Mouse (Mus musculus) erythroblast, embryonic 14.5 days (primary cell): Measurements from ENCODE around the gene Rad54l.

Source experiments
- GATA1 ChIP-seq: IDR thresholded peaks from 2 replicates; pipeline ENCODE4 v1.6.1; 2012; ENCODE audit warnings: low read length, inconsistent platforms, mixed read lengths
- TAL1 ChIP-seq: IDR thresholded peaks from 3 replicates; pipeline ENCODE4 v1.6.1; 2012; ENCODE audit warnings: low read length, inconsistent platforms, mixed read lengths

DNA sequence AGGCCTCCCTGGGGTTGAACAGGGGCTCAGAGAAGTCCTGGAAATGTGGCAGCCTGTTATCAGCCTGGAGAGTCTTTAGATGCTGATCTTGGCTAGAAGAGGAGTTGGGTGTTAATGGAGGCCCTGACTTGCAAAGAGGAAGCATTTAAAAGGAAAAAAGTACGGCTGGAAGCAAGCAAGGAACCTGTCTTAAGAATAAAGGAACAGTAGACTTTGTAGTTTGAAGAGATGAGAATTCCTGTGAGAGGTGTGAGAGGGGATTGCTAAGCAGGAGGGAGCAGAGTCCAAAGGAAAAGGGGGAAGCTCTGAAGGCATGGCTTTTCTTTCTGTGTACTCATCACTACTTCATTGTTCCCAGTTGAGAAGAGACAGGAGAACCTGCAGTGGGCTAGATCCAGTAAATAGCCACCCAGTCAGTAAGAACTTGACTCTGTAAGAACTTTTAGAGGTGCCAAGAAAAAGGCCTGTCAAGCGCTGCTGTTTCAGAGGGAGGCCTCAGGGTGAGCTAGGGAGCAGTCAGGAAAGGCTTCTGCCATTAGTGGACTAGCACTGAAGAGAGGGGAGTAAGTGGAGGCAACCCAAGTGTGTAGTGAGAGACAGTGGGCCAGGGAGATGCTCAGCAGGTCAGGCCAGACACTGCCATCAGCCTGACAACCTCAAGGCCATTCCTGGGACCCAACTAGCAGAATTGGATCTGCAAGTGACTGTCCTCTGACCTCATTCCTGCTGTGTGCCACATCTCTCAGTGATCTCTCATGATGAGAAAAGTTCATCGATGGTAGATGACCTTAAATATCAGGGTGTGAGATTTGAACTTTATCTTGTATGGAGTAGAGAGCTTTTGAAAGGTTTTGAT, 46.0 kb downstream of the Rad54l start:
- TF ChIP-seq GATA1: no peak
- no peak; the same call in 2 of the 3 replicates for TF ChIP-seq TAL1
